Mouse (Mus musculus) lung, embryonic 15.5 days (tissue): ENCODE measurements at regions not wholly inside any gene's neighbourhood (a gene's known extent, or its start where the extent isn't known, plus 50 kb on each side); places are given as distances from the start of the nearest gene placed in this dataset.
A peak's percentile ranks its signal among the peaks of the same experiment; 100 is the strongest.

Experiments used
- ATAC-seq: fragments of 200-750 bp; cut with Nextera tagmentation; 2 replicates; pipeline ENCODE4 v1.8.0; 2017; ENCODE audit warnings: moderate number of reproducible peaks, borderline replicate concordance; ENCODE audit not compliant: low FRiP score, low TSS enrichment; ENCODE audit errors: extremely low read depth
- H3K27ac ChIP-seq: fragments of 300-500 bp; sonication (generic); 2 replicates; pipeline ENCODE4 v1.5.1; 2015; ENCODE audit warnings: moderate library complexity, mild to moderate bottlenecking, inconsistent platforms
- H3K27me3 ChIP-seq: fragments of 300-500 bp; sonication (generic); 2 replicates; pipeline ENCODE4 v1.6.1; 2015; ENCODE audit warnings: inconsistent platforms
- H3K36me3 ChIP-seq: fragments of 300-500 bp; sonication (generic); 2 replicates; pipeline ENCODE4 v1.6.1; 2015; ENCODE audit warnings: inconsistent platforms
- H3K4me1 ChIP-seq: fragments of 300-500 bp; sonication (generic); 2 replicates; pipeline ENCODE4 v1.6.1; 2015; ENCODE audit warnings: inconsistent platforms
- H3K4me2 ChIP-seq: fragments of 300-500 bp; sonication (generic); 2 replicates; pipeline ENCODE4 v1.6.1; 2015; ENCODE audit warnings: inconsistent platforms, mild to moderate bottlenecking, moderate library complexity
- H3K4me3 ChIP-seq: fragments of 300-500 bp; sonication (generic); 2 replicates; pipeline ENCODE4 v1.5.1; 2015; ENCODE audit warnings: mild to moderate bottlenecking, inconsistent platforms
- H3K9ac ChIP-seq: fragments of 300-500 bp; sonication (generic); 2 replicates; pipeline ENCODE4 v1.6.1; 2015; ENCODE audit warnings: inconsistent platforms
- H3K9me3 ChIP-seq: fragments of 300-500 bp; sonication (generic); 2 replicates; pipeline ENCODE4 v1.6.1; 2016; ENCODE audit warnings: inconsistent platforms
- WGBS: fragments of 180-500 bp; shearing (Covaris S2); methylation state at CpG from one replicate; pipeline ENCODE4 v1.1.7; 2015; 5-methylcytosine and 5-hydroxymethylcytosine counted together

- no peak for ATAC-seq
- no peak overlapping the region for H3K9ac ChIP-seq
- no peak overlapping the region for H3K4me3 ChIP-seq
- H3K27ac ChIP-seq: no peak overlapping the region
- peaks cover 11% of the 10 kb centered on the region; the same call in 1 of the 2 replicates for H3K4me1 ChIP-seq
- WGBS: 77% methylated on average over 5 of the region's 5 CpGs
- H3K27me3 ChIP-seq: no peaks in the 10 kb centered on the region
- no peaks in the 10 kb centered on the region for H3K9me3 ChIP-seq
- no peak overlapping the region for H3K4me2 ChIP-seq
- no peaks in the 10 kb centered on the region for H3K36me3 ChIP-seq
Observed at GRCm38 (mm10) chr4:153223019-153223418, 259.6 kb downstream of the Ajap1 start.

- H3K9ac ChIP-seq: no peak overlapping the region
- H3K4me1 ChIP-seq: peaks cover 11% of the 10 kb centered on the region; the same call in 1 of the 2 replicates
- no peak overlapping the region for H3K27ac ChIP-seq
- no peaks in the 10 kb centered on the region for H3K36me3 ChIP-seq
- H3K27me3 ChIP-seq: no peaks in the 10 kb centered on the region
- no peaks in the 10 kb centered on the region for H3K9me3 ChIP-seq
- no peak for ATAC-seq
- H3K4me2 ChIP-seq: no peak overlapping the region
- H3K4me3 ChIP-seq: no peak overlapping the region
- 12% methylated on average over 5 of the region's 6 CpGs for WGBS
Observed at GRCm38 (mm10) chr4:153220485-153220884, 262.1 kb downstream of the Ajap1 start.

GRCm38 (mm10) chr4:153220074-153220473 lies 262.5 kb downstream of the Ajap1 start:
- Histone ChIP-seq H3K27ac (no peak overlapping the region), H3K36me3 (no peaks in the 10 kb centered on the region)

GRCm38 (mm10) chr4:153217541-153217980 lies 265.1 kb downstream of the Ajap1 start:
- Histone ChIP-seq H3K27me3 (no peaks in the 10 kb centered on the region), H3K4me2 (no peak overlapping the region), H3K4me3 (no peak overlapping the region), H3K27ac (no peak overlapping the region), H3K9me3 (no peaks in the 10 kb centered on the region), H3K36me3 (no peaks in the 10 kb centered on the region), H3K9ac (no peak overlapping the region), H3K4me1 (peaks cover 11% of the 10 kb centered on the region; the same call in 1 of the 2 replicates)
- 56% methylated on average over 9 of the region's 9 CpGs for WGBS
- no peak for ATAC-seq

More at GRCm38 (mm10) chr4:153220074-153220473, 262.5 kb downstream of the Ajap1 start:
- Histone ChIP-seq H3K4me1 (peaks cover 11% of the 10 kb centered on the region; the same call in 1 of the 2 replicates), H3K27me3 (no peaks in the 10 kb centered on the region), H3K9ac (no peak overlapping the region), H3K9me3 (no peaks in the 10 kb centered on the region), H3K4me2 (no peak overlapping the region), H3K4me3 (no peak overlapping the region)
- 11% methylated on average over 7 of the region's 7 CpGs for WGBS
- ATAC-seq: peak; percentile 37; the same call in 1 of the 2 replicates

GRCm38 (mm10) chr4:153212095-153212494 lies 270.5 kb downstream of the Ajap1 start:
- no peak overlapping the region for H3K4me2 ChIP-seq
- ATAC-seq: no peak
- 65% methylated on average over 11 of the region's 11 CpGs for WGBS

GRCm38 (mm10) chr4:153208822-153209221 lies 273.8 kb downstream of the Ajap1 start:
- H3K9ac ChIP-seq: no peak overlapping the region
- H3K27ac ChIP-seq: no peak overlapping the region
- H3K4me1 ChIP-seq: no peaks in the 10 kb centered on the region
- no peak overlapping the region for H3K4me2 ChIP-seq
- no peaks in the 10 kb centered on the region for H3K9me3 ChIP-seq
- H3K27me3 ChIP-seq: no peaks in the 10 kb centered on the region
- no peaks in the 10 kb centered on the region for H3K36me3 ChIP-seq
- 58% methylated on average over 2 of the region's 2 CpGs for WGBS
- ATAC-seq: peak; percentile 50; the same call in 1 of the 2 replicates
- H3K4me3 ChIP-seq: no peak overlapping the region

More at GRCm38 (mm10) chr4:153212095-153212494, 270.5 kb downstream of the Ajap1 start:
- no peaks in the 10 kb centered on the region for H3K9me3 ChIP-seq
- no peaks in the 10 kb centered on the region for H3K4me1 ChIP-seq
- no peaks in the 10 kb centered on the region for H3K36me3 ChIP-seq
- no peak overlapping the region for H3K27ac ChIP-seq
- no peak overlapping the region for H3K4me3 ChIP-seq
- no peak overlapping the region for H3K9ac ChIP-seq
- no peaks in the 10 kb centered on the region for H3K27me3 ChIP-seq

- no peaks in the 10 kb centered on the region for H3K36me3 ChIP-seq
- H3K4me3 ChIP-seq: no peak overlapping the region
- H3K4me2 ChIP-seq: no peak overlapping the region
- WGBS: 66% methylated on average over 6 of the region's 6 CpGs
- no peaks in the 10 kb centered on the region for H3K9me3 ChIP-seq
- H3K27ac ChIP-seq: no peak overlapping the region
- no peaks in the 10 kb centered on the region for H3K4me1 ChIP-seq
- H3K9ac ChIP-seq: no peak overlapping the region
- ATAC-seq: no peak
- no peaks in the 10 kb centered on the region for H3K27me3 ChIP-seq
Observed at GRCm38 (mm10) chr4:153208215-153208614, 274.4 kb downstream of the Ajap1 start.

- Histone ChIP-seq H3K4me2 (no peak overlapping the region), H3K9me3 (no peaks in the 10 kb centered on the region), H3K9ac (no peak overlapping the region), H3K27me3 (no peaks in the 10 kb centered on the region), H3K4me3 (no peak overlapping the region), H3K4me1 (no peaks in the 10 kb centered on the region), H3K36me3 (no peaks in the 10 kb centered on the region), H3K27ac (no peak overlapping the region)
- WGBS: 52% methylated on average over 11 of the region's 11 CpGs
- ATAC-seq: no peak
Observed at GRCm38 (mm10) chr4:153207578-153208102, 275.0 kb downstream of the Ajap1 start.

GRCm38 (mm10) chr4:153206789-153207457 lies 275.7 kb downstream of the Ajap1 start:
- Histone ChIP-seq H3K9ac (no peak overlapping the region), H3K36me3 (no peaks in the 10 kb centered on the region), H3K9me3 (no peaks in the 10 kb centered on the region), H3K27me3 (no peaks in the 10 kb centered on the region), H3K4me3 (no peak overlapping the region), H3K27ac (no peak overlapping the region), H3K4me1 (no peaks in the 10 kb centered on the region), H3K4me2 (no peak overlapping the region)
- ATAC-seq: no peak
- WGBS: 43% methylated on average over 11 of the region's 11 CpGs

- H3K4me1 ChIP-seq: no peaks in the 10 kb centered on the region
- no peak overlapping the region for H3K9ac ChIP-seq
Observed at GRCm38 (mm10) chr4:153204764-153205163, 277.8 kb downstream of the Ajap1 start.

GRCm38 (mm10) chr4:153200799-153201770 lies 281.5 kb downstream of the Ajap1 start:
- Histone ChIP-seq H3K36me3 (no peaks in the 10 kb centered on the region), H3K4me2 (no peak overlapping the region), H3K27me3 (no peaks in the 10 kb centered on the region), H3K9me3 (no peaks in the 10 kb centered on the region), H3K4me1 (no peaks in the 10 kb centered on the region), H3K4me3 (no peak overlapping the region), H3K27ac (no peak overlapping the region), H3K9ac (no peak overlapping the region)
- no peak for ATAC-seq
- WGBS: 68% methylated on average over 20 of the region's 20 CpGs

More at GRCm38 (mm10) chr4:153204764-153205163, 277.8 kb downstream of the Ajap1 start:
- no peaks in the 10 kb centered on the region for H3K9me3 ChIP-seq
- no peaks in the 10 kb centered on the region for H3K27me3 ChIP-seq
- no peak for ATAC-seq
- no peak overlapping the region for H3K4me2 ChIP-seq
- no peaks in the 10 kb centered on the region for H3K36me3 ChIP-seq
- no peak overlapping the region for H3K4me3 ChIP-seq
- 23% methylated on average over 7 of the region's 7 CpGs for WGBS
- H3K27ac ChIP-seq: no peak overlapping the region
